Mouse (Mus musculus) limb, embryonic 13.5 days (tissue): Measurements from ENCODE around the gene Plxdc2. TPM values are rescaled to one million over a fixed set of nuclear protein-coding genes. Genes with fewer than 3 reads are reported as not detected.

ENCODE experiments used
- ATAC-seq: fragments of 200-750 bp; cut with Nextera tagmentation; 2 replicates; pipeline ENCODE4 v1.8.0; 2017; ENCODE audit warnings: low read depth, moderate number of reproducible peaks, moderate TSS enrichment; ENCODE audit not compliant: low FRiP score
- H3K27ac ChIP-seq: fragments of 300-500 bp; sonication (generic); 2 replicates; pipeline ENCODE4 v1.5.1; 2015; ENCODE audit warnings: inconsistent platforms, mild to moderate bottlenecking, moderate library complexity
- H3K27me3 ChIP-seq: fragments of 300-500 bp; sonication (generic); 2 replicates; pipeline ENCODE4 v1.6.1; 2015; ENCODE audit warnings: mild to moderate bottlenecking, inconsistent platforms
- H3K36me3 ChIP-seq: fragments of 300-500 bp; sonication (generic); 2 replicates; pipeline ENCODE4 v1.6.1; 2015; ENCODE audit warnings: inconsistent platforms, mild to moderate bottlenecking, moderate library complexity
- H3K4me1 ChIP-seq: fragments of 300-500 bp; sonication (generic); 2 replicates; pipeline ENCODE4 v1.6.1; 2015; ENCODE audit warnings: inconsistent platforms
- H3K4me2 ChIP-seq: fragments of 300-500 bp; sonication (generic); replicated peaks from 2 replicates; pipeline ENCODE4 v1.6.1; 2015; ENCODE audit warnings: inconsistent platforms, mild to moderate bottlenecking, moderate library complexity
- H3K4me3 ChIP-seq: fragments of 300-500 bp; sonication (generic); 2 replicates; pipeline ENCODE4 v1.5.1; 2015; ENCODE audit warnings: moderate library complexity, mild to moderate bottlenecking, inconsistent platforms
- H3K9ac ChIP-seq: fragments of 300-500 bp; sonication (generic); 2 replicates; pipeline ENCODE4 v1.6.1; 2015; ENCODE audit warnings: mild to moderate bottlenecking, inconsistent platforms
- H3K9me3 ChIP-seq: fragments of 300-500 bp; sonication (generic); 2 replicates; pipeline ENCODE4 v1.6.1; 2016; ENCODE audit warnings: inconsistent platforms
- WGBS: fragments of 180-500 bp; shearing (Covaris S2); methylation state at CpG from one replicate; pipeline ENCODE4 v1.1.7; 2015; 5-methylcytosine and 5-hydroxymethylcytosine counted together
- polyA plus RNA-seq: library from polyadenylated mRNA; unstranded; fragments of >200 nt; fragmentation: Nextera tagmentation; extraction: Ambion mirVana; gene quantifications from 2 replicates; pipeline ENCODE4 v1.2.1, GENCODE M21; 2015

The Plxdc2 gene
- polyA plus RNA-seq, 1 experiment from 2014 or later, result 34.0 TPM

GRCm38 (mm10) chr2:16365830-16366401 lies 9.8 kb downstream of the Plxdc2 start:
- 41% methylated on average over 4 of the region's 4 CpGs for WGBS
- Histone ChIP-seq H3K9me3 (no peaks in the 10 kb centered on the region), H3K27ac (no peak overlapping the region), H3K36me3 (no peaks in the 10 kb centered on the region), H3K4me1 (no peaks in the 10 kb centered on the region), H3K4me2 (no peak overlapping the region), H3K9ac (no peak overlapping the region), H3K4me3 (no peak overlapping the region), H3K27me3 (no peaks in the 10 kb centered on the region)
- ATAC-seq, result no peak

- H3K9ac ChIP-seq, result no peak overlapping the region
- ATAC-seq, result no peak
- no peak overlapping the region for H3K27ac ChIP-seq
- no peak overlapping the region for H3K4me2 ChIP-seq
- H3K4me1 ChIP-seq, result no peaks in the 10 kb centered on the region
- no peaks in the 10 kb centered on the region for H3K9me3 ChIP-seq
- 75% methylated on average over 1 of the region's 1 CpGs for WGBS
- no peak overlapping the region for H3K4me3 ChIP-seq
- H3K36me3 ChIP-seq, result no peaks in the 10 kb centered on the region
- no peaks in the 10 kb centered on the region for H3K27me3 ChIP-seq
Observed at GRCm38 (mm10) chr2:16370419-16370818, 14.3 kb downstream of the Plxdc2 start.

DNA sequence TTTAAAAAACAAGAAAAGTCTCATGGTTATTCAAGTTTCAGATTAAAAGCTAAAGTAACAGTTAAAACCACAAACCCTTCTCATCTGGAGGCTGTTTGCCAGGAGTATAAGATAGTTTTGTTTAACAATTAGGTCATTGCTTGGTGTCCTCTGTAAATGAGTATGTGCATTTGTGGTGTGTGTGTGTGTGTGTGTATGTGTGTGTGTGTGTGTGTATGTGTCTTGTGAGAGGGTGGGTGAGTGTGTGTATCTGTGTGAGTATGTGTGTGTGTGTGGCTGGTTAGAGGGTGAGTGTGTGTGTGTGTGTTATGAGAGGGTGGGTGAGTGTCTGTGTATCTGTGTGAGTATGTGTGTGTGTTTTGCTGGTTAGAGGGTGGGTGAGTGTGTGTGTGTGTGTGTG lies 18.2 kb downstream of the Plxdc2 start:
- no peaks in the 10 kb centered on the region for H3K9me3 ChIP-seq
- H3K4me1 ChIP-seq, result no peaks in the 10 kb centered on the region
- ATAC-seq, result no peak
- no peak overlapping the region for H3K9ac ChIP-seq
- no peaks in the 10 kb centered on the region for H3K36me3 ChIP-seq
- H3K4me3 ChIP-seq, result no peak overlapping the region
- no peaks in the 10 kb centered on the region for H3K27me3 ChIP-seq
- H3K27ac ChIP-seq, result no peak overlapping the region
- H3K4me2 ChIP-seq, result no peak overlapping the region

- Histone ChIP-seq H3K27ac (no peak overlapping the region), H3K4me3 (no peak overlapping the region), H3K27me3 (no peaks in the 10 kb centered on the region), H3K9me3 (no peaks in the 10 kb centered on the region), H3K36me3 (no peaks in the 10 kb centered on the region; the same call in 1 of the 2 replicates), H3K4me1 (no peaks in the 10 kb centered on the region), H3K9ac (no peak overlapping the region), H3K4me2 (no peak overlapping the region)
- 67% methylated on average over 1 of the region's 1 CpGs for WGBS
- no peak for ATAC-seq
Observed at GRCm38 (mm10) chr2:16386206-16386605, 30.1 kb downstream of the Plxdc2 start.

- Histone ChIP-seq H3K9ac (no peak overlapping the region), H3K4me1 (no peaks in the 10 kb centered on the region), H3K27me3 (no peaks in the 10 kb centered on the region), H3K4me3 (no peak overlapping the region), H3K27ac (no peak overlapping the region), H3K36me3 (no peaks in the 10 kb centered on the region; the same call in 1 of the 2 replicates), H3K9me3 (no peaks in the 10 kb centered on the region), H3K4me2 (no peak overlapping the region)
- ATAC-seq, result no peak
Observed at GRCm38 (mm10) chr2:16386692-16387091, 30.6 kb downstream of the Plxdc2 start.

DNA sequence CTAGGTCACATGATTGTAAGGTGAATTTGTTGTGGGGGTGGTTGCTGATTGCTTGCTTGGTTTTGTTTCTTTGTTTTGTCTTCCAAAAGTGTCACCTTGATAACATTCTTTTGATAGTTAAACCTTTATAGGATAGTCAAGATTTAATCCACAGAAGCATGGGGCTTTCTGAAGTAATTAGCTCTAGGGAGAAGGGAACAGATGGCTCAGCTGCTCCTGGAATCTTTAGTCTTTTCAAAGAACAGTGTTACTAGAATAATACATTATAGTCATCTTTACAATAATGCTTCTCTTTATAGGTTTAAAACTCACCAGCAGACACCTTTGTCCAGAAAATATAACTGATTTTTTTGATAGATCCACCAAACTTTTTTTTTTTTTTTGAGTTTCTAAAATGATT lies 31.7 kb downstream of the Plxdc2 start:
- Histone ChIP-seq H3K4me2 (no peak overlapping the region), H3K36me3 (no peaks in the 10 kb centered on the region), H3K4me3 (no peak overlapping the region), H3K27me3 (no peaks in the 10 kb centered on the region), H3K9ac (no peak overlapping the region), H3K9me3 (no peaks in the 10 kb centered on the region), H3K4me1 (no peaks in the 10 kb centered on the region), H3K27ac (no peak overlapping the region)
- ATAC-seq, result no peak

DNA sequence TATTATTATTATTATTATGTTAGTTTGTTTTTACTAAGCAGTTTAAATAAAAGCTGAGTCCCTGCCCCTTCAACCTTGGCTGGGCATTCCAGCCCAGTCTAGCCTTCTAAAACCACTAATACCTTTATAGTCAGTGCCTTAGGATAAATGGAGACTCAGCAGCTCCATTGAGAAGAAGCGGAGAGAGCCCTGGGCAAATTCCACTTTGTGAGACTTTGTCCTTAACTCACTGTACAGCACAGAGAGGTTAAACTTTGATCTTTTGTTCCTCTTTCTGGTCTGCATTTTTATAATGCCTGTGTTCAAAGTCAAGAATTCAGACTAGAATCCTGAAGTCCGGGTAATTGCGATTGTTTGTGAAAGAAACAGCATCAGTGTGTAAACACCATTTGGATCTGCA lies 41.4 kb downstream of the Plxdc2 start:
- Histone ChIP-seq H3K9me3 (no peaks in the 10 kb centered on the region), H3K4me3 (no peak overlapping the region), H3K27ac (no peak overlapping the region), H3K4me1 (no peaks in the 10 kb centered on the region), H3K9ac (no peak overlapping the region), H3K36me3 (no peaks in the 10 kb centered on the region), H3K4me2 (no peak overlapping the region), H3K27me3 (no peaks in the 10 kb centered on the region)
- 81% methylated on average over 3 of the region's 3 CpGs for WGBS
- ATAC-seq, result no peak

DNA sequence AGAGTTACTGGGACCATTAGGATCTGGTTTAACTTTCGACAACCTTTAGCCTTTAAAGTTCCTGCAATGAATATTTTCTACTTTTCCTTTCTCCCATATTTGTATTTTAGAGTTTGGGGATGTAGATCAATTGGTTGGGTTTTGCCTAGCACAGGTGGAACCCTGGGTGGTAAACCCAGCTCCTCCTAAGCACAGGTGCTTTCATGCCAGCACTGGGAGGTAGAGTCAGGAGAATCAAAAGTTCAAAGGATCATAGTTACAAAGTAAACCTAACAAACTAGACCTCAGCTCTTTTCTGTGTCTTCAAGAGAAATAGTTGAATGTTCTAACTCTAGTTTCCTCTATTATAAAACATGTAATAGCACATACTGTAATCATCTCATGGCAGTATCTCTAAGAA lies 41.9 kb downstream of the Plxdc2 start:
- no peak overlapping the region for H3K4me2 ChIP-seq
- no peaks in the 10 kb centered on the region for H3K9me3 ChIP-seq
- 91% methylated on average over 1 of the region's 1 CpGs for WGBS
- H3K36me3 ChIP-seq, result no peaks in the 10 kb centered on the region
- no peak for ATAC-seq
- H3K27me3 ChIP-seq, result no peaks in the 10 kb centered on the region
- no peak overlapping the region for H3K9ac ChIP-seq
- no peak overlapping the region for H3K27ac ChIP-seq
- H3K4me3 ChIP-seq, result no peak overlapping the region
- no peaks in the 10 kb centered on the region for H3K4me1 ChIP-seq

GRCm38 (mm10) chr2:16398896-16399295 lies 42.8 kb downstream of the Plxdc2 start:
- ATAC-seq, result no peak
- Histone ChIP-seq H3K9me3 (no peaks in the 10 kb centered on the region), H3K27me3 (no peaks in the 10 kb centered on the region), H3K4me1 (no peaks in the 10 kb centered on the region), H3K4me2 (no peak overlapping the region), H3K4me3 (no peak overlapping the region), H3K36me3 (no peaks in the 10 kb centered on the region), H3K27ac (no peak overlapping the region), H3K9ac (no peak overlapping the region)
- 76% methylated on average over 10 of the region's 10 CpGs for WGBS

DNA sequence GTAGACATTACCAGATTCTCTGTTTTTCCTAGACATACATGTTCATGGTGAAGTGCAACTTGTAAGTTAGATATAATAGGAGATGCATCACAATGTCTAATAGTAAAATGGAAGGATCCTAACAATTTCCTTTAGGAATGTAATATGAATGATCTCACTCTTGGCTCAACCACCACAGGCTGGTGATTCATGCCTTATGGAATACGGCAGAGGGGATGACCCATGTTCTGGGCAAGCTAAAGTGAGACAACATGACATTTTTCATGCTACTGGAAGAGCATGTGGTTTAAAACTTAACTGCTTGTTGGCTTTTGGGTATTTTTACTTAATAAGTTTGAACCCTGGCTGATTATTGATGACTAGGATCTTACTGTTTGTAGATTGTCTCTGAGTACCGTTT lies 50.4 kb downstream of the Plxdc2 start:
- H3K27me3 ChIP-seq, result no peaks in the 10 kb centered on the region
- H3K9ac ChIP-seq, result no peak overlapping the region
- WGBS, result 78% methylated on average over 2 of the region's 2 CpGs
- H3K9me3 ChIP-seq, result no peaks in the 10 kb centered on the region
- no peak for ATAC-seq
- H3K4me3 ChIP-seq, result no peak overlapping the region
- H3K4me2 ChIP-seq, result no peak overlapping the region
- no peaks in the 10 kb centered on the region for H3K36me3 ChIP-seq
- no peak overlapping the region for H3K27ac ChIP-seq
- no peaks in the 10 kb centered on the region for H3K4me1 ChIP-seq

- H3K27me3 ChIP-seq, result no peaks in the 10 kb centered on the region
- no peak overlapping the region for H3K27ac ChIP-seq
- no peak overlapping the region for H3K4me2 ChIP-seq
- no peak overlapping the region for H3K9ac ChIP-seq
- ATAC-seq, result no peak
- WGBS, result 36% methylated on average over 3 of the region's 3 CpGs
- H3K9me3 ChIP-seq, result no peaks in the 10 kb centered on the region
- no peak overlapping the region for H3K4me3 ChIP-seq
- H3K4me1 ChIP-seq, result no peaks in the 10 kb centered on the region
- H3K36me3 ChIP-seq, result no peaks in the 10 kb centered on the region
Observed at GRCm38 (mm10) chr2:16414340-16414976, 58.4 kb downstream of the Plxdc2 start.

GRCm38 (mm10) chr2:16439030-16439429 lies 82.9 kb downstream of the Plxdc2 start:
- H3K4me2 ChIP-seq, result no peak overlapping the region
- no peaks in the 10 kb centered on the region for H3K4me1 ChIP-seq
- WGBS, result 94% methylated on average over 5 of the region's 5 CpGs
- H3K27me3 ChIP-seq, result no peaks in the 10 kb centered on the region
- no peak overlapping the region for H3K27ac ChIP-seq
- no peak overlapping the region for H3K9ac ChIP-seq
- no peaks in the 10 kb centered on the region for H3K9me3 ChIP-seq
- no peak overlapping the region for H3K4me3 ChIP-seq
- H3K36me3 ChIP-seq, result no peaks in the 10 kb centered on the region
- ATAC-seq, result no peak

DNA sequence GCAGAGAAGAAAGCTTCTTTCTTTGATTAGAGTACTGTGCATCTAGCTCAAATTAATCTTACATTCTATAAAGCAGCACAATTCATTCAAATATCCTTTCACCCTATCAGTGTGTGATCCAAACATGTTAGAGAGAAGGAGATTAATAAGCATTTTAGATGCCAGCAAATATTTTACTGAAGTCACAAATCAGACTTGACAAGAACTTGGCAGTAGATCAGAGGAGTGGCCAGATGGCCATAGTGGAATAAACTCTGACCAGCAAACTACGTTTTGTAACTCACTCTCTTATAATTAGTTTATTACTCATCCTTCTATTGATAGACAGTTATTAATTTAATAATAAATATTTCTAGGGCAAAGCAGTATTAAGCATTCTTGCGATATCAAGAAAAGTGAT lies 86.5 kb downstream of the Plxdc2 start:
- H3K4me2 ChIP-seq, result no peak overlapping the region
- 72% methylated on average over 2 of the region's 2 CpGs for WGBS
- no peaks in the 10 kb centered on the region for H3K27me3 ChIP-seq
- no peak for ATAC-seq
- no peak overlapping the region for H3K9ac ChIP-seq
- no peak overlapping the region for H3K4me3 ChIP-seq
- no peak overlapping the region for H3K27ac ChIP-seq
- no peaks in the 10 kb centered on the region for H3K9me3 ChIP-seq
- no peaks in the 10 kb centered on the region for H3K36me3 ChIP-seq
- no peaks in the 10 kb centered on the region for H3K4me1 ChIP-seq
